Mouse (Mus musculus) CH12.LX (cell line): ENCODE measurements around the gene Slc4a1. TPM values are rescaled to one million over a fixed set of nuclear protein-coding genes. Genes with fewer than 3 reads are reported as not detected.
A peak's percentile ranks its signal among the peaks of the same experiment; 100 is the strongest.

ENCODE experiments used
- DNase-seq: peaks from one replicate; pipeline ENCODE4 v3.0.0-alpha.2; 2013; ENCODE audit errors: extremely low read depth
- H3K27ac ChIP-seq: 2 replicates; pipeline ENCODE4 v1.5.1; 2012; ENCODE audit warnings: low read depth, mild to moderate bottlenecking, control low read depth, moderate library complexity; ENCODE audit not compliant: insufficient read depth
- H3K27me3 ChIP-seq: replicated peaks from 2 replicates; pipeline ENCODE3; 2012; ENCODE audit warnings: inconsistent platforms
- H3K36me3 ChIP-seq, 2 experiments: replicated peaks in 1 of 2; 2 replicates each; pipeline versions ENCODE3 to v1.6.1; 2012; ENCODE audit warnings: inconsistent platforms in 1 of 2, low read length in 1 of 2, mild to moderate bottlenecking in 1 of 2, mixed read lengths in 1 of 2, moderate library complexity in 1 of 2; ENCODE audit not compliant: control insufficient read depth in 1 of 2, insufficient read depth in 1 of 2
- H3K4me1 ChIP-seq, 2 experiments: 2 replicates each; pipeline ENCODE4 v1.6.1; 2012; ENCODE audit warnings: inconsistent platforms in 1 of 2, moderate library complexity in 1 of 2; ENCODE audit not compliant: insufficient read depth in 2 of 2, control insufficient read depth in 1 of 2
- H3K4me2 ChIP-seq: 2 replicates; pipeline ENCODE4 v1.6.1; 2012; ENCODE audit warnings: low read depth, mild to moderate bottlenecking, control low read depth; ENCODE audit not compliant: poor library complexity, insufficient read depth, severe bottlenecking
- H3K4me3 ChIP-seq, 3 experiments: fragments of 150-350 bp in 1 of 3; sonication (generic) in 1 of 3; replicated peaks in 1 of 3; 2 replicates each; pipeline versions ENCODE3 to v1.5.1; 2011 to 2012; ENCODE audit warnings: low read depth in 2 of 3, low read length in 2 of 3, mild to moderate bottlenecking in 2 of 3, moderate library complexity in 2 of 3, control low read depth in 1 of 3, improper control_type of control experiment in 1 of 3, inconsistent platforms in 1 of 3, mixed read lengths in 1 of 3; ENCODE audit not compliant: poor library complexity in 1 of 3
- H3K79me2 ChIP-seq: replicated peaks from 2 replicates; pipeline ENCODE4 v1.6.1; 2012; ENCODE audit warnings: mild to moderate bottlenecking, moderate library complexity; ENCODE audit not compliant: control insufficient read depth, poor library complexity, insufficient read depth, severe bottlenecking; ENCODE audit errors: extremely low read depth
- H3K9ac ChIP-seq: 2 replicates; pipeline ENCODE4 v1.6.1; 2012; ENCODE audit warnings: low read depth, mild to moderate bottlenecking, control low read depth, moderate library complexity; ENCODE audit not compliant: insufficient read depth
- H3K9me3 ChIP-seq: replicated peaks from 2 replicates; pipeline ENCODE3; 2012; ENCODE audit warnings: low read length, inconsistent platforms, mixed read lengths
- BHLHE40 ChIP-seq: IDR thresholded peaks from 2 replicates; pipeline ENCODE4 v1.6.1; 2011; ENCODE audit warnings: mild to moderate bottlenecking, low read depth, low read length, improper control_type of control experiment
- CHD1 ChIP-seq: IDR thresholded peaks from 2 replicates; pipeline ENCODE4 v1.6.1; 2012; ENCODE audit warnings: low read depth, low read length, improper control_type of control experiment, inconsistent platforms
- CHD2 ChIP-seq: IDR thresholded peaks from 2 replicates; pipeline ENCODE4 v1.6.1; 2011; ENCODE audit warnings: low read length, improper control_type of control experiment
- CTCF ChIP-seq, 2 experiments: IDR thresholded peaks in 1 of 2; conservative IDR thresholded peaks in 1 of 2; 2 replicates each; pipeline ENCODE4 v1.5.1; 2011 to 2012; ENCODE audit warnings: low read depth in 2 of 2, low read length in 2 of 2, improper control_type of control experiment in 1 of 2, inconsistent platforms in 1 of 2, mild to moderate bottlenecking in 1 of 2, moderate library complexity in 1 of 2
- HCFC1 ChIP-seq: IDR thresholded peaks from 2 replicates; pipeline ENCODE4 v1.6.1; 2012; ENCODE audit warnings: low read depth, mild to moderate bottlenecking, inconsistent platforms, low read length, improper control_type of control experiment
- JUN ChIP-seq: IDR thresholded peaks from 2 replicates; pipeline ENCODE4 v1.6.1; 2011; ENCODE audit warnings: low read depth, mild to moderate bottlenecking, low read length, improper control_type of control experiment, moderate library complexity; ENCODE audit not compliant: insufficient read depth
- KAT2A ChIP-seq: IDR thresholded peaks from 2 replicates; pipeline ENCODE4 v1.6.1; 2012; ENCODE audit warnings: low read length, improper control_type of control experiment, inconsistent platforms; ENCODE audit not compliant: insufficient replicate concordance
- MAFK ChIP-seq: IDR thresholded peaks from 2 replicates; pipeline ENCODE4 v1.6.1; 2011; ENCODE audit warnings: low read length, improper control_type of control experiment; ENCODE audit not compliant: insufficient replicate concordance
- MAX ChIP-seq: IDR thresholded peaks from 2 replicates; pipeline ENCODE4 v1.6.1; 2011; ENCODE audit warnings: low read length, improper control_type of control experiment
- MYC ChIP-seq: IDR thresholded peaks from 2 replicates; pipeline ENCODE4 v1.6.1; 2011; ENCODE audit warnings: low read depth, mild to moderate bottlenecking, improper control_type of control experiment, low read length
- NRF1 ChIP-seq: IDR thresholded peaks from 2 replicates; pipeline ENCODE4 v1.6.1; 2014; ENCODE audit warnings: low read depth, mild to moderate bottlenecking, inconsistent platforms, low read length, improper control_type of control experiment, moderate library complexity
- PAX5 ChIP-seq: IDR thresholded peaks from 2 replicates; pipeline ENCODE4 v1.6.1; 2012; ENCODE audit warnings: low read length, inconsistent platforms, mixed read lengths
- POLR2A ChIP-seq: IDR thresholded peaks from 2 replicates; pipeline ENCODE4 v1.6.1; 2011; ENCODE audit warnings: low read depth, mild to moderate bottlenecking, improper control_type of control experiment, low read length
- POLR2AphosphoS2 ChIP-seq: IDR thresholded peaks from 2 replicates; pipeline ENCODE4 v1.6.1; 2011; ENCODE audit warnings: low read depth, low read length, improper control_type of control experiment
- RAD21 ChIP-seq: IDR thresholded peaks from 2 replicates; pipeline ENCODE4 v1.6.1; 2011; ENCODE audit warnings: low read depth, mild to moderate bottlenecking, low read length, improper control_type of control experiment, moderate library complexity
- TBP ChIP-seq: conservative IDR thresholded peaks from 2 replicates; pipeline ENCODE4 v1.6.1; 2011; ENCODE audit warnings: low read depth, low read length, improper control_type of control experiment
- TCF12 ChIP-seq: IDR thresholded peaks from 2 replicates; pipeline ENCODE4 v1.6.1; 2014; ENCODE audit warnings: low read depth, mild to moderate bottlenecking, inconsistent platforms, low read length, improper control_type of control experiment
- UBTF ChIP-seq: IDR thresholded peaks from 2 replicates; pipeline ENCODE4 v1.6.1; 2012; ENCODE audit warnings: low read depth, mild to moderate bottlenecking, inconsistent platforms, low read length, improper control_type of control experiment, moderate library complexity
- ZC3H11A ChIP-seq: IDR thresholded peaks from 2 replicates; pipeline ENCODE4 v1.6.1; 2012; ENCODE audit warnings: low read depth, mild to moderate bottlenecking, inconsistent platforms, low read length, improper control_type of control experiment
- ZMIZ1 ChIP-seq: IDR thresholded peaks from 2 replicates; pipeline ENCODE4 v1.6.1; 2012; ENCODE audit warnings: low read depth, mild to moderate bottlenecking, inconsistent platforms, low read length, improper control_type of control experiment
- ZNF384 ChIP-seq: IDR thresholded peaks from 2 replicates; pipeline ENCODE4 v1.6.1; 2012; ENCODE audit warnings: low read depth, low read length, improper control_type of control experiment, inconsistent platforms
- dilution Hi-C: fragments of 300-500 bp; cut with MboI; formaldehyde crosslinking; loops from 2 replicates; pipeline ENCODE4 v1.14.3; 2020; ENCODE audit warnings: low sequenced_read_pairs; ENCODE audit not compliant: extremely low pct_unique_long_range_greater_than_20kb, extremely low pct_ligation_motif_present
- in situ Hi-C: fragments of 300-500 bp; cut with MboI; formaldehyde crosslinking; loops from 3 replicates; pipeline ENCODE4 v1.14.3; 2019; ENCODE audit warnings: low sequenced_read_pairs, low pct_ligation_motif_present, low pct_unique_long_range_greater_than_20kb, mixed read lengths
- polyA plus RNA-seq: library from polyadenylated mRNA; unstranded; fragments of >175 nt; gene quantifications from 2 replicates; pipeline ENCODE4 v1.2.1, GENCODE M21; 2012; ENCODE audit warnings: low read depth; ENCODE audit not compliant: insufficient read length
- total RNA-seq, 2 experiments: library from RNA; depleted of rRNA; stranded (reverse); fragments of 300-350 nt in 1 of 2; fragments of >200 nt in 1 of 2; gene quantifications; 2 replicates each; pipeline ENCODE4 v1.2.3; 2012 to 2014

The Slc4a1 gene
- total and polyA plus RNA-seq, 3 experiments: 0.08 TPM; not detected in 2

GRCm38 (mm10) chr11:102377186-102377585 is 11.2 kb upstream of the Slc4a1 start:
- no peak overlapping the region for H3K4me3 ChIP-seq
- no peaks in the 10 kb centered on the region for H3K79me2 ChIP-seq
- dilution Hi-C loops: no loop called here
- no peak overlapping the region for H3K27ac ChIP-seq
- H3K4me2 ChIP-seq: no peak overlapping the region
- in situ Hi-C loops: no loop called here
- H3K9ac ChIP-seq: no peak overlapping the region
- DNase-seq: no peak
- TF ChIP-seq ZC3H11A (no peak), ZMIZ1 (no peak), RAD21 (no peak; the same call in 1 of the 2 replicates), CHD2 (peak; percentile 64), MYC (no peak), NRF1 (no peak), MAX (no peak), PAX5 (no peak), TBP (no peak), KAT2A (no peak), CTCF (conservative IDR thresholded peaks at IDR 0.05 in 1 of 2, IDR thresholded peaks at IDR 0.05 in 1 of 2; ENCODE audit: low read depth in 2 of 2, low read length in 2 of 2) (peak; percentile 23 to 54; a peak in 2 of 4 replicates), MAFK (no peak), ZNF384 (peak; percentile 20; the same call in 1 of the 2 replicates), TCF12 (no peak), BHLHE40 (no peak), HCFC1 (no peak), POLR2A (no peak), CHD1 (no peak), UBTF (no peak), JUN (no peak)
- no peaks in the 10 kb centered on the region for H3K36me3 ChIP-seq
- peaks cover 21% of the 10 kb centered on the region for H3K9me3 ChIP-seq
- H3K27me3 ChIP-seq: peaks cover 42% of the 10 kb centered on the region
- H3K4me1 ChIP-seq: peaks cover 26 to 49% of the 10 kb centered on the region in 2 experiments

- no peak for DNase-seq
- in situ Hi-C loops: no loop called here
Measured at GRCm38 (mm10) chr11:102376196-102376835, 10.3 kb upstream of the Slc4a1 start.

More at GRCm38 (mm10) chr11:102376196-102376835, 10.3 kb upstream of the Slc4a1 start:
- no peak overlapping the region for H3K4me3 ChIP-seq
- H3K27me3 ChIP-seq: peaks cover 40% of the 10 kb centered on the region
- TF ChIP-seq TBP (no peak), CTCF (conservative IDR thresholded peaks at IDR 0.05 in 1 of 2, IDR thresholded peaks at IDR 0.05 in 1 of 2; ENCODE audit: low read depth in 2 of 2, low read length in 2 of 2) (no peak), CHD1 (no peak), HCFC1 (no peak), ZC3H11A (no peak), POLR2AphosphoS2 (no peak)
- TF ChIP-seq, all 38 proteins: peak for 0
- peaks cover 29 to 53% of the 10 kb centered on the region in 2 experiments for H3K4me1 ChIP-seq
- H3K4me2 ChIP-seq: no peak overlapping the region
- peaks cover 21% of the 10 kb centered on the region for H3K9me3 ChIP-seq
- H3K9ac ChIP-seq: no peak overlapping the region
- no peaks in the 10 kb centered on the region for H3K79me2 ChIP-seq
- dilution Hi-C loops: no loop called here
- H3K36me3 ChIP-seq: no peaks in the 10 kb centered on the region
- H3K27ac ChIP-seq: no peak overlapping the region
